Mouse (Mus musculus): ENCODE results near the gene Nutm1. TPM values are rescaled to one million over a fixed set of nuclear protein-coding genes. Genes with fewer than 3 reads are reported as not detected.

Gene Nutm1
- not detected for polyA plus RNA-seq (2014; fragmentation: Illumina TruSeq; extraction: RNeasy Lipid Tissue Mini Kit (QIAGEN cat#74804); ENCODE audit: low replicate concordance)

DNA sequence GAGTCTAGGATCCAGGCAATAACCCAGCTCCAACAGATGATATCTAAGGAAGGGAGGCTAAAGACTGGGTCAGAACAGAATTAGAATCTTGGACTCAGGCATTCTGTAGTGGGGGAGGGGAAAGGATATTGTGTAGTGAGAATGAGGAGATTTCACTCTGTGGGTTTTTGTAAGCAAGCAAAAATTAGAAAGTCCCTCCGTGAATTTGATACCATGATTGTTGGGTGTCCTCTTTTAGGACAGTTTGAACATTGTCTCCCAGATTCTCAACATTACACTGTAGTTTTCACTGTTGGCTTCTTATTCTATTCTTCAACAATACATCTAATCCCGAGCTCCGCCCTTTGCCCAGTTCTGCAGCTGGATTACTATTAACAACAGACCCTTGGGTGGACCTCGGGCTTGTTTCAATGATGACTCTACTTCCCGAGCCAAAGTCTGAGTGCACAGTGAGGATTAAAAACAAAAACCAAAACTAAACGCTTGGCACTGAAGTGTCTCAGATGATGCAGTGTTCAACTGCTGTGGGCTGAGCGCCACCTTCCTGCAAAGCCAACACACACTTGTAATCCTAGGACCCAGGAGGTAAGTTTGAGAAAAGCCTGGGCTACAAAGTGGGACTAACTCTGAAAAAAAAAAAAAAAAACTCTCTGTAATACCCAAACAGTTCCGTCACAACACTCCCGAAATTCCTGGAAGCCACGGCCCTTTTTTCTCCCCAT is at the start of gene Nutm1:
TSS of gene Nutm1 (minus strand) at position 51 of the 722 bp plus-strand sequence.

GRCm38 (mm10) chr2:112266242-112266592 is 7.1 kb upstream of the Nutm1 start, which contains the start of gene Gm21985:
Gene Gm21985 (plus strand): TSS chr2:112266314.

DNA sequence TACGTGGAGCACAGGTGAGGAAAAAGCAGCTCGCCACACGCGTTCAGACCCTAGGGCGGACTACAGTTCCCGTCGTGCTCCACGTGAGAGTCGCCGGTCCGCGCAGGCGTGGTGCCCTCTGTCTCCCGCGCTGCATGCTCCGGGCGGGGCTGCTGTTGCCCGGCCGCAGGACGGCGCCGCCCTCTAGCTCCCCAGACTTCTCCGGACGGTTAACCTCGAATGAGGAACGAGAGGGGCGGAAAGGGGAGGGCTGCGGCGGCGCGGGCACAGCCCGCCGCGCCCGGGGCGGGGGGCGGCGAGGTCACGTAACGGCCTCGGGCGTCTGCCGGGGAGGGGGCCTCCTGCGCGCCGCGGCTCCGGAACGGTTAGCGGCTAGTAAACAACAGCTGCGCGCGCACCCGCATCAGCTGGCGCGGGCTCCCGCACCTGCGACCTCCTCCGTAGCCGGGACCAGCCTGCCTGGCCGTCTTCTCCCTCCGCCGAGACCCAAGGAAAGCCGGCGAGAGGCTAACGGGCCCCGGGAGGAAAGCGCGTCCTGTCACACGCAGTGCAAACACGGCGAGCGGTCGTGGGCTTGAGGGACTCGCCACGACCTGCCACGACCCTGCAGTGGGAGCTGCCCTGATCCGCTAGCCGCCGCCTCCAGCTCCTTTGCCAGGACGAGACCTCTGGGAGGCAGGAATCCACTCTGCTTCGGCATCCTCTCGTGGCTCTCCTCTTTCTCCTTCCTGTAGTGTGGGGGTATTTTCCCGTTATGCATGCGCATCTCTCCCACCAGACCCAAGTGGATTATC is 6.6 kb upstream of the Nutm1 start, which contains the start of gene Slc12a6:
TSS of gene Slc12a6 (plus strand) at position 378 of the 794 bp plus-strand sequence.

DNA sequence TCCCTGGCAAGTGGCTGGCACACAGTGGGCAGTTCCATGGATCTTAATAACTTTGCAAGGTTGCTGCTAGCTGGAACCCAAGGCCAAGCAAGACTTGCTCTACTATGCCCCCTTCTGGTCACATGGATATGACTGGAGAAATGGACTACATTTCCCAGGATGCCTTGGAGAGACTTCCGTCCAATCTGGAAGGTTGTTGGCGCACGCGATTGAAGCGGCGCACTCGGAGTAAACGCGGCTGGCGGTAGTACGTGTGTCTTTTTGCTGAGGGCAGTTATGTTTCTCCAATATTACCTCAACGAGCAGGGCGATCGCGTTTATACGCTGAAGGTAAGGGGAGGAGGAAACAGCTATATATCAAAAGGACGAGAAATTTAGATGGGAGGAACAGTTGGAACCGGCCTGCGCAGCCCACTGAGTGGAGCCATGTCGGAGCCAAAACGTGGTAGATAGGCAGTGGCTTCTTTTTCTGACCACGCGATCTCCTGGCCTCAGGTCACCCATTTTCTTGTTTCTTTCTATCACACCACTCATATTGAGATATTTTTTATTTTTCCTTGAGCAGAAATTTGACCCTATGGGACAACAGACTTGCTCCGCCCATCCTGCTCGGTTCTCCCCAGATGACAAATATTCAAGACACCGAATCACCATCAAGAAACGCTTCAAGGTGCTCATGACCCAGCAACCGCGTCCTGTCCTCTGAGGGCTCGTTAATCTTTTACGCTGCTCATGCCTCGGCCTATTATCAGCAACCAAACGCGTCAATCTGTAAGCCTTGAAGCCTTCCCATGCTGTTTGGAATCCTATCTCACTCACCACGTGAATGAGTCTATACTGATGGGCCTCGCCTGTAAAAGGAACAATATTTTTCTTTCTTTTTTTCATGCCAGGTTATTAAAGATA is 2.9 kb upstream of the Nutm1 start, which contains the start of gene Nop10:
TSS of gene Nop10 (plus strand) at position 179 of the 906 bp plus-strand sequence.

DNA sequence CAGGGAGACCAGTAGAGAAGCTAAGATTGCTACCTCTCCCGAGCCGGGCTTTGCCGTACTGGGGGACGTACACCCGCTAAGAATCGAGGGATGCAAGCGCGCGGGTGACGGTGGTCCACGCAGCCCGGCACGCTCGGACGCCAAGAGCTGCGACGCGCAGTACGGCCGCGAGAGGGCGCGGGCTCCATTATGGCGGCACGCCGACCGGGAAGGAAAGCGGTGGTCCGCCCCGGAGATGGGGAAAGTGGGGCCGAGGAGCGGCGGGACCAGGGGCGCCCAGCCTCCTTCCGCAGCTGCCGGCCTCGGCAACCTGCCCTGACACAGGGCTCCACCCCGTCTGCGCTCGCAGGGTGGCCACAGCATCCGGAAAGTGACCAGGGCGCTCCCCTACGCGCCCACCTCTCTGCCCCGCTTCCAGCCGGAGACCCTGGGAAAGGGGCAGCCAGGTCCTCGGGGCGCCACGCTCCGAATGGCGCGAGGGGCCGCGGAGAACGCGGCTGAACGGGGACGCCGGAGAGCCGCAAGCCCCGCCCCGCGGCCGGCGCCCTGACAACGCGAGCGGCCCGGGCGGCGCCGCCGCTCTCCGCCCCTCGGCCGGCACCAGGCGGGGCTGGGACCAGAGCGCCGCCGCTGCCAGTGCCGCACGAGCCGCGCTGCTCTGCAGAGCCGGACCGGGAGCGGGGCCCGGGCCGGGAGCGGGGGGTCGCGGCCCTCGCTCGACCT is 19.7 kb downstream of the Nutm1 start, which contains the start of gene Lpcat4:
TSS of gene Lpcat4 (plus strand) at position 257 of the 723 bp plus-strand sequence.

Other genes with a start within 250 kb of the Nutm1 start
- gene Olfr1310, start 246.6 kb downstream of the Nutm1 start, polyA plus RNA-seq (2014; fragmentation: Illumina TruSeq; extraction: RNeasy Lipid Tissue Mini Kit (QIAGEN cat#74804); ENCODE audit: low replicate concordance), result not detected
- not detected for gene Olfr1311, start 234.9 kb downstream of the Nutm1 start, polyA plus RNA-seq (2014; fragmentation: Illumina TruSeq; extraction: RNeasy Lipid Tissue Mini Kit (QIAGEN cat#74804); ENCODE audit: low replicate concordance)
- not detected for gene Olfr1312, start 209.1 kb downstream of the Nutm1 start, polyA plus RNA-seq (2014; fragmentation: Illumina TruSeq; extraction: RNeasy Lipid Tissue Mini Kit (QIAGEN cat#74804); ENCODE audit: low replicate concordance)
- not detected for gene Olfr1313, start 181.4 kb downstream of the Nutm1 start, polyA plus RNA-seq (2014; fragmentation: Illumina TruSeq; extraction: RNeasy Lipid Tissue Mini Kit (QIAGEN cat#74804); ENCODE audit: low replicate concordance)
- gene Olfr1314, start 162.5 kb downstream of the Nutm1 start, polyA plus RNA-seq (2014; fragmentation: Illumina TruSeq; extraction: RNeasy Lipid Tissue Mini Kit (QIAGEN cat#74804); ENCODE audit: low replicate concordance), result not detected
- gene Olfr1315-ps1, start 143.9 kb downstream of the Nutm1 start, polyA plus RNA-seq (2014; fragmentation: Illumina TruSeq; extraction: RNeasy Lipid Tissue Mini Kit (QIAGEN cat#74804); ENCODE audit: low replicate concordance), result not detected
- not detected for gene Olfr1316, start 124.3 kb downstream of the Nutm1 start, polyA plus RNA-seq (2014; fragmentation: Illumina TruSeq; extraction: RNeasy Lipid Tissue Mini Kit (QIAGEN cat#74804); ENCODE audit: low replicate concordance)
- not detected for gene Olfr1317, start 119.0 kb downstream of the Nutm1 start, polyA plus RNA-seq (2014; fragmentation: Illumina TruSeq; extraction: RNeasy Lipid Tissue Mini Kit (QIAGEN cat#74804); ENCODE audit: low replicate concordance)
- not detected for gene Olfr1318, start 105.1 kb downstream of the Nutm1 start, polyA plus RNA-seq (2014; fragmentation: Illumina TruSeq; extraction: RNeasy Lipid Tissue Mini Kit (QIAGEN cat#74804); ENCODE audit: low replicate concordance)
- gene Lpcat4, start 19.8 kb downstream of the Nutm1 start, polyA plus RNA-seq (2014; fragmentation: Illumina TruSeq; extraction: RNeasy Lipid Tissue Mini Kit (QIAGEN cat#74804); ENCODE audit: low replicate concordance), result not detected
- 12.3 TPM for gene Nop10, start 2.6 kb upstream of the Nutm1 start, polyA plus RNA-seq (2014; fragmentation: Illumina TruSeq; extraction: RNeasy Lipid Tissue Mini Kit (QIAGEN cat#74804); ENCODE audit: low replicate concordance)
- gene Slc12a6, start 6.5 kb upstream of the Nutm1 start, polyA plus RNA-seq (2014; fragmentation: Illumina TruSeq; extraction: RNeasy Lipid Tissue Mini Kit (QIAGEN cat#74804); ENCODE audit: low replicate concordance), result 97.3 TPM
- gene Gm21985, start 7.0 kb upstream of the Nutm1 start, polyA plus RNA-seq (2014; fragmentation: Illumina TruSeq; extraction: RNeasy Lipid Tissue Mini Kit (QIAGEN cat#74804); ENCODE audit: low replicate concordance), result not detected
- gene Emc4, start 108.7 kb upstream of the Nutm1 start, polyA plus RNA-seq (2014; fragmentation: Illumina TruSeq; extraction: RNeasy Lipid Tissue Mini Kit (QIAGEN cat#74804); ENCODE audit: low replicate concordance), result 53.2 TPM
- gene Katnbl1, start 119.9 kb upstream of the Nutm1 start, polyA plus RNA-seq (2014; fragmentation: Illumina TruSeq; extraction: RNeasy Lipid Tissue Mini Kit (QIAGEN cat#74804); ENCODE audit: low replicate concordance), result 43.7 TPM
- 31.0 TPM for gene Emc7, start 195.7 kb upstream of the Nutm1 start, polyA plus RNA-seq (2014; fragmentation: Illumina TruSeq; extraction: RNeasy Lipid Tissue Mini Kit (QIAGEN cat#74804); ENCODE audit: low replicate concordance)
- gene Chrm5, start 221.5 kb upstream of the Nutm1 start, polyA plus RNA-seq (2014; fragmentation: Illumina TruSeq; extraction: RNeasy Lipid Tissue Mini Kit (QIAGEN cat#74804); ENCODE audit: low replicate concordance), result not detected
- gene Aven, start 233.7 kb upstream of the Nutm1 start, polyA plus RNA-seq (2014; fragmentation: Illumina TruSeq; extraction: RNeasy Lipid Tissue Mini Kit (QIAGEN cat#74804); ENCODE audit: low replicate concordance), result 3.2 TPM

All from small intestine, adult 10 weeks (tissue).